Mouse (Mus musculus): ENCODE measurements around the gene Pde3a. TPM values are rescaled to one million over a fixed set of nuclear protein-coding genes. Genes with fewer than 3 reads are reported as not detected.

The Pde3a gene
- polyA plus RNA-seq, 1 experiment from 2014 or later, result 7.4 TPM

GRCm38 (mm10) chr6:141447547-141447946 lies 198.5 kb downstream of the Pde3a start:
- Histone ChIP-seq H3K4me1 (ENCODE audit: insufficient read depth) (no peaks in the 10 kb centered on the region), H3K36me3 (ENCODE audit: insufficient read depth) (no peaks in the 10 kb centered on the region), H3K4me2 (no peak overlapping the region), H3K9ac (no peak overlapping the region), H3K4me3 (ENCODE audit: low read depth, low read length) (no peak overlapping the region), H3K27ac (ENCODE audit: low read depth) (no peak overlapping the region), H3K9me3 (ENCODE audit: low read depth, low read length) (no peaks in the 10 kb centered on the region), H3K27me3 (ENCODE audit: insufficient read depth, low read length) (no peaks in the 10 kb centered on the region)
- TF ChIP-seq CTCF (IDR thresholded peaks at IDR 0.05; ENCODE audit: low read depth), result peak; percentile 82
- ATAC-seq (ENCODE audit: insufficient read depth) (peak; percentile 54; the same call in 1 of the 2 replicates), DNase-seq (peak; percentile 96)
- WGBS, result 7% methylated on average over 3 of the region's 3 CpGs

GRCm38 (mm10) chr6:141448886-141449285 lies 199.8 kb downstream of the Pde3a start:
- 59% methylated on average over 8 of the region's 8 CpGs for WGBS
- no peak overlapping the region for H3K4me2 ChIP-seq
- no peak for DNase-seq
- no peaks in the 10 kb centered on the region for H3K4me1 ChIP-seq (ENCODE audit: insufficient read depth)
- peak overlapping the region; percentile 22; the same call in 1 of the 2 replicates for H3K27ac ChIP-seq (ENCODE audit: low read depth)
- no peak overlapping the region for H3K9ac ChIP-seq
- H3K36me3 ChIP-seq (ENCODE audit: insufficient read depth), result no peaks in the 10 kb centered on the region
- no peaks in the 10 kb centered on the region for H3K9me3 ChIP-seq (ENCODE audit: low read depth, low read length)
- TF ChIP-seq CTCF (IDR thresholded peaks at IDR 0.05; ENCODE audit: low read depth), result no peak
- ATAC-seq (ENCODE audit: insufficient read depth), result no peak
- H3K4me3 ChIP-seq (ENCODE audit: low read depth, low read length), result no peak overlapping the region
- H3K27me3 ChIP-seq (ENCODE audit: insufficient read depth, low read length), result no peaks in the 10 kb centered on the region

GRCm38 (mm10) chr6:141455335-141455734 lies 206.3 kb downstream of the Pde3a start:
- DNase-seq (no peak), ATAC-seq (ENCODE audit: insufficient read depth) (no peak)
- no peak overlapping the region for H3K27ac ChIP-seq (ENCODE audit: low read depth)
- WGBS, result 62% methylated on average over 5 of the region's 5 CpGs
- H3K4me2 ChIP-seq, result no peak overlapping the region
- H3K9ac ChIP-seq, result no peak overlapping the region
- H3K4me3 ChIP-seq (ENCODE audit: low read depth, low read length), result no peak overlapping the region
- no peaks in the 10 kb centered on the region for H3K27me3 ChIP-seq (ENCODE audit: insufficient read depth, low read length)
- no peaks in the 10 kb centered on the region for H3K9me3 ChIP-seq (ENCODE audit: low read depth, low read length)
- H3K36me3 ChIP-seq (ENCODE audit: insufficient read depth), result no peaks in the 10 kb centered on the region
- H3K4me1 ChIP-seq (ENCODE audit: insufficient read depth), result no peaks in the 10 kb centered on the region
- TF ChIP-seq CTCF (IDR thresholded peaks at IDR 0.05; ENCODE audit: low read depth), result no peak

- Histone ChIP-seq H3K4me3 (ENCODE audit: low read depth, low read length) (no peak overlapping the region), H3K27me3 (ENCODE audit: insufficient read depth, low read length) (no peaks in the 10 kb centered on the region), H3K9ac (no peak overlapping the region), H3K4me1 (ENCODE audit: insufficient read depth) (no peaks in the 10 kb centered on the region), H3K36me3 (ENCODE audit: insufficient read depth) (no peaks in the 10 kb centered on the region), H3K4me2 (no peak overlapping the region), H3K9me3 (ENCODE audit: low read depth, low read length) (no peaks in the 10 kb centered on the region), H3K27ac (ENCODE audit: low read depth) (no peak overlapping the region)
- ATAC-seq (ENCODE audit: insufficient read depth) (peak; percentile 44; the same call in 1 of the 2 replicates), DNase-seq (peak; percentile 25)
- WGBS, result 76% methylated on average over 3 of the region's 3 CpGs
- TF ChIP-seq CTCF (IDR thresholded peaks at IDR 0.05; ENCODE audit: low read depth), result no peak
These were observed 207.5 kb downstream of the Pde3a start for GRCm38 (mm10) chr6:141456591-141456990.

GRCm38 (mm10) chr6:141470251-141470650 lies 221.2 kb downstream of the Pde3a start:
- H3K9ac ChIP-seq, result no peak overlapping the region
- H3K9me3 ChIP-seq (ENCODE audit: low read depth, low read length), result no peaks in the 10 kb centered on the region
- no peak overlapping the region for H3K4me2 ChIP-seq
- ATAC-seq (ENCODE audit: insufficient read depth), result no peak
- H3K27me3 ChIP-seq (ENCODE audit: insufficient read depth, low read length), result no peaks in the 10 kb centered on the region
- TF ChIP-seq CTCF (IDR thresholded peaks at IDR 0.05; ENCODE audit: low read depth), result no peak; the same call in 1 of the 2 replicates
- DNase-seq, result no peak
- 0 out of 2 replicates have a peak, but pooled peaks cover 4% of the 10 kb centered on the region for H3K36me3 ChIP-seq (ENCODE audit: insufficient read depth)
- H3K4me1 ChIP-seq (ENCODE audit: insufficient read depth), result no peaks in the 10 kb centered on the region
- no peak overlapping the region for H3K27ac ChIP-seq (ENCODE audit: low read depth)
- WGBS, result 81% methylated on average over 2 of the region's 2 CpGs
- H3K4me3 ChIP-seq (ENCODE audit: low read depth, low read length), result no peak overlapping the region

GRCm38 (mm10) chr6:141474223-141474622 lies 225.2 kb downstream of the Pde3a start:
- no peak for DNase-seq
- Histone ChIP-seq H3K4me3 (ENCODE audit: low read depth, low read length) (no peak overlapping the region), H3K27me3 (ENCODE audit: insufficient read depth, low read length) (no peaks in the 10 kb centered on the region), H3K27ac (ENCODE audit: low read depth) (no peak overlapping the region), H3K4me1 (ENCODE audit: insufficient read depth) (no peaks in the 10 kb centered on the region), H3K9ac (no peak overlapping the region), H3K9me3 (ENCODE audit: low read depth, low read length) (no peaks in the 10 kb centered on the region), H3K36me3 (ENCODE audit: insufficient read depth) (0 out of 2 replicates have a peak, but pooled peaks cover 5% of the 10 kb centered on the region), H3K4me2 (no peak overlapping the region)
- no peak for ATAC-seq (ENCODE audit: insufficient read depth)
- no peak for TF ChIP-seq CTCF (IDR thresholded peaks at IDR 0.05; ENCODE audit: low read depth)
- WGBS, result 60% methylated on average over 2 of the region's 2 CpGs

GRCm38 (mm10) chr6:141474696-141475095 lies 225.6 kb downstream of the Pde3a start:
- H3K27ac ChIP-seq (ENCODE audit: low read depth), result no peak overlapping the region
- DNase-seq, result peak; percentile 41
- H3K36me3 ChIP-seq (ENCODE audit: insufficient read depth), result 0 out of 2 replicates have a peak, but pooled peaks cover 8% of the 10 kb centered on the region
- H3K9ac ChIP-seq, result no peak overlapping the region
- H3K9me3 ChIP-seq (ENCODE audit: low read depth, low read length), result no peaks in the 10 kb centered on the region
- no peaks in the 10 kb centered on the region for H3K27me3 ChIP-seq (ENCODE audit: insufficient read depth, low read length)
- 30% methylated on average over 3 of the region's 3 CpGs for WGBS
- ATAC-seq (ENCODE audit: insufficient read depth), result no peak
- no peak overlapping the region for H3K4me3 ChIP-seq (ENCODE audit: low read depth, low read length)
- no peaks in the 10 kb centered on the region for H3K4me1 ChIP-seq (ENCODE audit: insufficient read depth)
- no peak overlapping the region for H3K4me2 ChIP-seq
- no peak for TF ChIP-seq CTCF (IDR thresholded peaks at IDR 0.05; ENCODE audit: low read depth)
